Mouse (Mus musculus): ENCODE measurements around the gene Tnfsf14. TPM values are rescaled to one million over a fixed set of nuclear protein-coding genes. Genes with fewer than 3 reads are reported as not detected.

Gene Tnfsf14
- total RNA-seq, 2 experiments from 2014 or later, result not detected

Small RNA genes lying within 50 kb of the gene (microRNA-seq; reads per million reads assigned to microRNA genes)
- gene Mir6978 (ENCODE audit: borderline replicate concordance in 2 of 2), result 0 reads per million in 2 experiments

Other genes starting within 250 kb of the Tnfsf14 start
- not detected for gene Acer1, start 212.1 kb downstream of the Tnfsf14 start, total RNA-seq (2021)
- gene Clpp, start 203.9 kb downstream of the Tnfsf14 start, total RNA-seq (2021), result 10 to 100 TPM; 29.8 to 31.3 TPM
- 10 to 100 TPM; 24.4 to 28.3 TPM for gene Alkbh7, start 196.8 kb downstream of the Tnfsf14 start, total RNA-seq (2021)
- not detected for gene Pspn, start 194.2 kb downstream of the Tnfsf14 start, total RNA-seq (2021)
- gene Gtf2f1, start 182.9 kb downstream of the Tnfsf14 start, total RNA-seq (2021), result 10 to 100 TPM; 16.1 to 18.7 TPM
- gene Gm17949, start 182.7 kb downstream of the Tnfsf14 start, total RNA-seq (2021), result not detected
- gene Khsrp, start 162.7 kb downstream of the Tnfsf14 start, total RNA-seq (2021), result 10 to 100 TPM; 23.4 to 24.1 TPM
- gene Slc25a41, start 152.5 kb downstream of the Tnfsf14 start, total RNA-seq (2021), result not detected
- gene Crb3, start 135.1 kb downstream of the Tnfsf14 start, total RNA-seq (2021), result under 1 TPM; 0.77 to 0.99 TPM
- gene Slc25a23, start 134.3 kb downstream of the Tnfsf14 start, total RNA-seq (2021), result 10 to 100 TPM; 35.8 to 48.9 TPM
- 1 to 10 TPM in 1 of 2 experiments, under 1 TPM in 1; 0.31 to 1.2 TPM for gene Dennd1c, start 115.7 kb downstream of the Tnfsf14 start, total RNA-seq (2021)
- 1 to 10 TPM; 1.1 to 1.3 TPM for gene Tubb4a, start 106.4 kb downstream of the Tnfsf14 start, total RNA-seq (2021)
- under 1 TPM; 0.27 to 0.41 TPM for gene Tnfsf9, start 88.9 kb downstream of the Tnfsf14 start, total RNA-seq (2021)
- not detected for gene Cd70, start 44.4 kb downstream of the Tnfsf14 start, total RNA-seq (2021)
- 10 to 100 TPM in 1 of 2 experiments, 1 to 10 TPM in 1; 2.5 to 26.2 TPM for gene C3, start 34.0 kb upstream of the Tnfsf14 start, total RNA-seq (2021)
- 10 to 100 TPM; 20.7 to 22.7 TPM for gene Gpr108, start 54.3 kb upstream of the Tnfsf14 start, total RNA-seq (2021)
- gene Trip10, start 55.3 kb upstream of the Tnfsf14 start, total RNA-seq (2021), result 100 to 1,000 TPM; 132 to 134 TPM
- gene Vav1, start 84.9 kb upstream of the Tnfsf14 start, total RNA-seq (2021), result under 1 TPM; 0.33 to 0.56 TPM
- 1 to 10 TPM; 1.8 to 2.8 TPM for gene Adgre1, start 164.5 kb upstream of the Tnfsf14 start, total RNA-seq (2021)